Mouse (Mus musculus) MEL (cell line): ENCODE results near the gene Lyar. TPM values are rescaled to one million over a fixed set of nuclear protein-coding genes. Genes with fewer than 3 reads are reported as not detected.

Experiments used
- DNase-seq: peaks from one replicate; pipeline ENCODE4 v3.0.0; 2011; ENCODE audit warnings: low read depth, low spot score
- H3K27ac ChIP-seq: 2 replicates; pipeline ENCODE4 v1.5.1; 2012; ENCODE audit warnings: low read depth, mild to moderate bottlenecking, control low read depth, low read length, moderate library complexity; ENCODE audit not compliant: control insufficient read depth
- H3K27me3 ChIP-seq, 2 experiments: fragments of 150-350 bp in 1 of 2; sonication (generic) in 1 of 2; 2 replicates each; pipeline ENCODE4 v1.6.1; 2012; ENCODE audit warnings: low read length in 2 of 2, mild to moderate bottlenecking in 2 of 2, improper control_type of control experiment in 1 of 2, moderate library complexity in 1 of 2; ENCODE audit not compliant: insufficient read depth in 2 of 2, control insufficient read depth in 1 of 2
- H3K36me3 ChIP-seq, 2 experiments: 2 replicates each; pipeline ENCODE4 v1.6.1; 2012 to 2014; ENCODE audit warnings: low read length in 2 of 2, improper control_type of control experiment in 1 of 2, inconsistent platforms in 1 of 2, mild to moderate bottlenecking in 1 of 2; ENCODE audit not compliant: insufficient read depth in 2 of 2, control insufficient read depth in 1 of 2
- H3K4me1 ChIP-seq, 2 experiments: fragments of 150-350 bp in 1 of 2; sonication (generic) in 1 of 2; 2 replicates each; pipeline ENCODE4 v1.6.1; 2012; ENCODE audit warnings: low read length in 2 of 2, improper control_type of control experiment in 1 of 2, mild to moderate bottlenecking in 1 of 2; ENCODE audit not compliant: insufficient read depth in 2 of 2, control insufficient read depth in 1 of 2
- H3K4me3 ChIP-seq, 2 experiments: fragments of 150-350 bp in 1 of 2; sonication (generic) in 1 of 2; 2 replicates each; pipeline ENCODE4 v1.5.1; 2012; ENCODE audit warnings: low read depth in 2 of 2, low read length in 2 of 2, mild to moderate bottlenecking in 2 of 2, moderate library complexity in 2 of 2, control low read depth in 1 of 2, improper control_type of control experiment in 1 of 2; ENCODE audit not compliant: control insufficient read depth in 1 of 2, insufficient read depth in 1 of 2
- H3K79me2 ChIP-seq: 2 replicates; pipeline ENCODE4 v1.6.1; 2012; ENCODE audit warnings: mild to moderate bottlenecking, low read length, moderate library complexity; ENCODE audit not compliant: control insufficient read depth, poor library complexity, insufficient read depth
- H3K9ac ChIP-seq: 2 replicates; pipeline ENCODE4 v1.6.1; 2012; ENCODE audit warnings: low read depth, mild to moderate bottlenecking, control low read depth, low read length, moderate library complexity; ENCODE audit not compliant: control insufficient read depth, poor library complexity, severe bottlenecking
- H3K9me3 ChIP-seq: fragments of 150-350 bp; sonication (generic); replicated peaks from 2 replicates; pipeline ENCODE4 v1.6.1; 2012; ENCODE audit warnings: mild to moderate bottlenecking, low read length, improper control_type of control experiment, moderate library complexity; ENCODE audit not compliant: insufficient read depth
- ELF1 ChIP-seq: IDR thresholded peaks from 2 replicates; pipeline ENCODE4 v1.6.1; 2014; ENCODE audit warnings: low read depth, mild to moderate bottlenecking, inconsistent platforms, low read length, improper control_type of control experiment, moderate library complexity
- GABPA ChIP-seq: IDR thresholded peaks from 2 replicates; pipeline ENCODE4 v1.6.1; 2012; ENCODE audit warnings: low read depth, mild to moderate bottlenecking, inconsistent platforms, low read length, improper control_type of control experiment, moderate library complexity
- GATA1 ChIP-seq: IDR thresholded peaks from 2 replicates; pipeline ENCODE4 v1.6.1; 2011; ENCODE audit warnings: low read depth, low read length, improper control_type of control experiment
- HCFC1 ChIP-seq: IDR thresholded peaks from 2 replicates; pipeline ENCODE4 v1.6.1; 2012; ENCODE audit warnings: low read depth, mild to moderate bottlenecking, inconsistent platforms, low read length, improper control_type of control experiment, moderate library complexity
- KAT2A ChIP-seq: conservative IDR thresholded peaks from 2 replicates; pipeline ENCODE4 v1.6.1; 2012; ENCODE audit warnings: low read depth, low read length, improper control_type of control experiment, inconsistent platforms
- MAFK ChIP-seq: IDR thresholded peaks from 2 replicates; pipeline ENCODE4 v1.6.1; 2011; ENCODE audit warnings: low read depth, mild to moderate bottlenecking, low read length, improper control_type of control experiment, borderline replicate concordance
- MAX ChIP-seq: IDR thresholded peaks from 2 replicates; pipeline ENCODE4 v1.6.1; 2011; ENCODE audit warnings: low read length, improper control_type of control experiment
- MAZ ChIP-seq: IDR thresholded peaks from 2 replicates; pipeline ENCODE4 v1.6.1; 2012; ENCODE audit warnings: low read depth, mild to moderate bottlenecking, inconsistent platforms, low read length, improper control_type of control experiment
- MEF2A ChIP-seq: IDR thresholded peaks from 2 replicates; pipeline ENCODE4 v1.6.1; 2014; ENCODE audit warnings: low read depth, mild to moderate bottlenecking, inconsistent platforms, low read length, improper control_type of control experiment; ENCODE audit not compliant: poor library complexity, insufficient replicate concordance, severe bottlenecking; ENCODE audit errors: extremely low read depth
- MXI1 ChIP-seq: IDR thresholded peaks from 2 replicates; pipeline ENCODE4 v1.6.1; 2011; ENCODE audit warnings: mild to moderate bottlenecking, low read depth, low read length, improper control_type of control experiment
- MYB ChIP-seq: IDR thresholded peaks from 2 replicates; pipeline ENCODE4 v1.6.1; 2011; ENCODE audit warnings: mild to moderate bottlenecking, low read depth, low read length, improper control_type of control experiment
- NRF1 ChIP-seq: IDR thresholded peaks from 2 replicates; pipeline ENCODE4 v1.6.1; 2014; ENCODE audit warnings: low read depth, mild to moderate bottlenecking, inconsistent platforms, low read length, improper control_type of control experiment, moderate library complexity; ENCODE audit not compliant: poor library complexity, insufficient read depth, severe bottlenecking
- POLR2A ChIP-seq, 2 experiments: IDR thresholded peaks; 2 replicates each; pipeline ENCODE4 v1.6.1; 2011 to 2012; ENCODE audit warnings: low read length in 2 of 2, mild to moderate bottlenecking in 2 of 2, control low read depth in 1 of 2, improper control_type of control experiment in 1 of 2, low read depth in 1 of 2, moderate library complexity in 1 of 2; ENCODE audit not compliant: control insufficient read depth in 1 of 2, insufficient read depth in 1 of 2, poor library complexity in 1 of 2
- POLR2AphosphoS2 ChIP-seq: IDR thresholded peaks from 2 replicates; pipeline ENCODE4 v1.6.1; 2011; ENCODE audit warnings: low read length, improper control_type of control experiment
- SMC3 ChIP-seq: IDR thresholded peaks from 2 replicates; pipeline ENCODE4 v1.6.1; 2011; ENCODE audit warnings: low read depth, low read length, improper control_type of control experiment
- polyA plus RNA-seq, 2 experiments: library from polyadenylated mRNA; stranded (reverse) in 1 of 2; unstranded in 1 of 2; fragments of >175 nt in 1 of 2; fragments of >200 nt in 1 of 2; gene quantifications; 2 replicates each; pipeline versions ENCODE4 v1.2.1 to v1.2.4; 2012; ENCODE audit warnings: low replicate concordance in 2 of 2, low read depth in 1 of 2; ENCODE audit not compliant: insufficient read length in 2 of 2, insufficient read depth in 1 of 2, missing spikeins in 1 of 2
- total RNA-seq: library from RNA; depleted of rRNA; stranded (reverse); fragments of 300-350 nt; gene quantifications from 2 replicates; pipeline ENCODE4 v1.2.3, GENCODE M21; 2012

Gene Lyar
- total and polyA plus RNA-seq, 3 experiments = 333 to 678 (median 507) TPM

GRCm38 (mm10) chr5:38240727-38241472 lies 20.6 kb downstream of the Lyar start:
- no peaks in the 10 kb centered on the region for H3K36me3 ChIP-seq
- no peaks in the 10 kb centered on the region for H3K9me3 ChIP-seq
- H3K79me2 ChIP-seq = no peaks in the 10 kb centered on the region
- H3K27ac ChIP-seq = no peak overlapping the region
- H3K4me3 ChIP-seq = no peak overlapping the region
- TF ChIP-seq MAZ (no peak), GATA1 (no peak), ELF1 (no peak), KAT2A (no peak), MEF2A (no peak), GABPA (no peak), NRF1 (no peak), MYB (no peak), SMC3 (no peak), MAX (no peak), POLR2AphosphoS2 (no peak), HCFC1 (no peak), MAFK (no peak)
- H3K4me1 ChIP-seq = no peaks in the 10 kb centered on the region
- H3K27me3 ChIP-seq = peaks cover 2 to 7% of the 10 kb centered on the region in 2 experiments; a peak in 3 of 4 replicates
- H3K9ac ChIP-seq = no peak overlapping the region
- no peak for DNase-seq

GRCm38 (mm10) chr5:38241473-38241834 lies 21.2 kb downstream of the Lyar start:
- no peak overlapping the region for H3K4me3 ChIP-seq
- no peaks in the 10 kb centered on the region for H3K36me3 ChIP-seq
- DNase-seq = no peak
- H3K9me3 ChIP-seq = no peaks in the 10 kb centered on the region
- no peak overlapping the region for H3K27ac ChIP-seq
- H3K4me1 ChIP-seq = no peaks in the 10 kb centered on the region
- H3K79me2 ChIP-seq = no peaks in the 10 kb centered on the region
- peaks cover 2 to 7% of the 10 kb centered on the region in 2 experiments for H3K27me3 ChIP-seq
- no peak overlapping the region for H3K9ac ChIP-seq
- TF ChIP-seq HCFC1 (no peak), MXI1 (no peak), NRF1 (no peak), ELF1 (no peak), POLR2A (IDR thresholded peaks at IDR 0.05; ENCODE audit: control insufficient read depth in 1 of 2, insufficient read depth in 1 of 2, low read depth in 1 of 2, low read length in 2 of 2, poor library complexity in 1 of 2) (no peak)
